Mouse (Mus musculus) E14TG2a.4 (cell line): ENCODE measurements at regions not wholly inside any gene's neighbourhood (a gene's known extent, or its start where the extent isn't known, plus 50 kb on each side); places are given as distances from the start of the nearest gene placed in this dataset.
"Not testable (repeated sequence)": the region's sequence is repeated elsewhere in the genome, so short reads cannot be mapped to it uniquely, and the experiment has no call there.

ENCODE experiments used
- H3K27me3 ChIP-seq: 2 replicates; pipeline ENCODE4 v1.6.1; 2014; ENCODE audit warnings: low read length, control low read depth; ENCODE audit not compliant: insufficient read depth
- H3K36me3 ChIP-seq: 2 replicates; pipeline ENCODE4 v1.6.1; 2014; ENCODE audit warnings: low read length, control low read depth; ENCODE audit not compliant: insufficient read depth
- H3K4me1 ChIP-seq: replicated peaks from 2 replicates; pipeline ENCODE4 v1.6.1; 2014; ENCODE audit warnings: low read depth, low read length, control low read depth
- H3K4me3 ChIP-seq: replicated peaks from 2 replicates; pipeline ENCODE4 v1.5.1; 2014; ENCODE audit warnings: mild to moderate bottlenecking, low read length
- H3K9me3 ChIP-seq: 2 replicates; pipeline ENCODE4 v1.6.1; 2014; ENCODE audit warnings: low read length, control low read depth
- CTCF ChIP-seq: conservative IDR thresholded peaks from 2 replicates; pipeline ENCODE4 v1.5.1; 2014; ENCODE audit warnings: low read length
- NANOG ChIP-seq: IDR thresholded peaks from 2 replicates; pipeline ENCODE4 v1.6.1; 2014; ENCODE audit warnings: borderline replicate concordance, low read length, mixed read lengths
- POU5F1 ChIP-seq: IDR thresholded peaks from 2 replicates; pipeline ENCODE4 v1.6.1; 2014; ENCODE audit warnings: low read length, borderline replicate concordance

DNA sequence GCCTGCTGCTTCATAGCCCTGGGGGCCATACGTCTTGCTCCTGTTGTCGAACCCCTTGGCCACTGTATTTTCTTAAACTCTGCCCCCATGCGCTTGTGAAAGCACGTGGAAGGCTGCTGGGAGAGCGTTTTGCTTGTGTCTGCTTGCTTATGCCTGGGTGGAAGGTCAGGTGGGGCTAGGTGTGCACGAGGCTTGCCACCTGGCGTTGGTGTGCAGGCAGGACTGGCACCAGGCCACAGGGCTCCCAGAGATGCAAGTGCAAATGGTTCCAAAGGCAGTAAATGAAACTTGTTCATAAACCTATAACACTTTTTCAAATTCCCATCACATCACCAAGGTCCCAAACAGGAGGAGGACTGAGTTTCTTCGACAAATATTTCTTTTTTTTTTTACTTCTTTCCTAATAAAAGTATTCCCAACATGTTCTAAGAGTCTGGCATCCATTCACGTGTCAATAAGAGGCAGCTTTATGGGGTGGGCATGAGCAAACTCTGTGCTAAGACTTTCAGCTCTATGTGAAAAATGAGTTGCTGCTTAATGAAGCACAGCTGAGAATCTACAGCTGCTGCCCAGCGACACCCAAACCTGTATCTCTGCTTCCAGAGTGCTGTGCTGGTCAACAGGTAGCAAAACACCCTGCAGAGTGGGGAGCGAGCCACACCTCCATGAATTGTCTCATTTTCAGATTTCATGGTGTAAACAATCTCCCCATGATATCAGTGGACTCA is 116.0 kb upstream of the Gmds start:
- H3K36me3 ChIP-seq = no peaks in the 10 kb centered on the region
- no peaks in the 10 kb centered on the region for H3K4me1 ChIP-seq
- no peaks in the 10 kb centered on the region for H3K9me3 ChIP-seq
- H3K4me3 ChIP-seq = no peak overlapping the region
- H3K27me3 ChIP-seq = no peaks in the 10 kb centered on the region
- TF ChIP-seq NANOG = no peak
- TF ChIP-seq POU5F1 = no peak

DNA sequence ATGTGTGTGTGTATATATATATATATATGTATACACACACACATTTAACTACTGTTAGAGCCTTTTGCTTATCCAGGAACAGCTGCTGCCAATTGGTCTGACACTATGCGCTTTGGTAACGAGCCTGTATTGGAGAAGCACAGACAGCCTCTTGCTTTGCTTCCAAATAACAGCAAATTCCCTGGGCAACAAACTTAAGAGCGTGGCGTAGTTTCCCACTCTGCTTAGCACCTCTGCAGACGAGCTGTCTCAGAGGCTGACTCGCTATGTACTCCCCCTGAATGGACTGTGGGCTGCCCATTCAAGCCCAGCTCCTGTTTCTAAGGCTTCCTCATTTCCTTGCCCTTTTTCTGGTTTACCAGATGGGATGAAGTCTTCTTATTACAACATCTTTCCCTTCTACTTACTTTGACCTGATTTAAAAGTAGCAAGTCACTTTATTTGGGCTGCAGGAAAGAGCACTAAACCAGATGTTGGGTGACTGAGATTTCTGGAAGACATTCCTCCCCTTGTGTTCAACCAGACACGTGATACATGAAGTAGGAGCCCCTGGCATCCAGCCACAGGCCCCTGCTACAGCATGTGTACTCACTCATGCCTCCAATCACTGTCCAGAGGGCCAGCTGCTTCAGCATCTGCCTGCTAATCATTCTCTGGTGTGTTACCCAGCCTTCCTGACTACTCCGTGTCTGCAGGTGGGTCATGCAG is 111.3 kb upstream of the Gmds start:
- no peak for TF ChIP-seq POU5F1
- TF ChIP-seq NANOG = no peak
- no peak for TF ChIP-seq CTCF
- Histone ChIP-seq H3K4me1 (no peaks in the 10 kb centered on the region), H3K36me3 (no peaks in the 10 kb centered on the region), H3K9me3 (no peaks in the 10 kb centered on the region), H3K4me3 (no peak overlapping the region), H3K27me3 (no peaks in the 10 kb centered on the region)

DNA sequence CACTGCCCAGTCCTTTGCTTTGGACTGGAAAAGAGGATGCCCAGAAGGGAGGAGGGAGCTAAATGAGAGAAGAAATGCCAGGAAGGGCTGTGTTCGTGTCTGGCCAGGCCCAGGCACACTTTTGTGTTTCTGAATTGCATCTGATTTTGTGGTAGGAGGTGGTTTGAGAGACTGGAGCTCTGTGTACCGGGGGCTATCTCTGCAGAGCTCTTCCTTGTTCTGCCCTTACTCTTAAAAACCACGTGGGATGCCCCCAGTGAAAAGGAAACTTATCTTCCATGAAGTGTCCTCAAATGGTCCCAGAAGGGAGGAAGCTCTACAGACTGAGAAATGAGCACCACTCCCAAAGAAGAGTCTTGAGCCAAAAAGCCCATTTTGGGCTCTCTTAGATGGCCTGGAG is 106.0 kb upstream of the Gmds start:
- TF ChIP-seq CTCF (no peak), POU5F1 (no peak), NANOG (no peak)
- no peaks in the 10 kb centered on the region for H3K4me1 ChIP-seq

DNA sequence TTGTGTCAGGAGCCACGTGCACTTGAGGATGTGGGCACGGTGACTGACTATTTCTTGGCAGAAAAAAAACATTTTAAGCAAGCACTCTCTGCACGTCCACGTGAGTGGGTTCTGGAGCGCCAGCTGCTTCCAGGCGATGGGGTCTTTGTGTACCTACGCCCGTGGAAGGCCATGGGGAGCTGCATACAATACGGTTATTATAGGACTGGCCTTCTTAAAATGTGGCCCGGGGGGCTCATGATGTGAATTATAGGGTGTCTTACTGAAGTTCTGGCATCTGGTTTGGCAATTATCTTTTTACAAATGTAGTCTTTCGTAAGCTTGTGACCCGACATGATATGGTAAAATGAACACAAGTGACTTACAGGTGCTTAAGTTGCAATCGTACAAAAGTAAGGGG is 103.5 kb upstream of the Gmds start:
- TF ChIP-seq CTCF (no peak), POU5F1 (no peak), NANOG (no peak)
- Histone ChIP-seq H3K36me3 (no peaks in the 10 kb centered on the region), H3K27me3 (no peaks in the 10 kb centered on the region), H3K9me3 (no peaks in the 10 kb centered on the region), H3K4me3 (no peak overlapping the region), H3K4me1 (no peaks in the 10 kb centered on the region)

More for the DNA sequence above, 106.0 kb upstream of the Gmds start:
- Histone ChIP-seq H3K27me3 (no peaks in the 10 kb centered on the region), H3K4me3 (no peak overlapping the region), H3K9me3 (no peaks in the 10 kb centered on the region), H3K36me3 (no peaks in the 10 kb centered on the region)

DNA sequence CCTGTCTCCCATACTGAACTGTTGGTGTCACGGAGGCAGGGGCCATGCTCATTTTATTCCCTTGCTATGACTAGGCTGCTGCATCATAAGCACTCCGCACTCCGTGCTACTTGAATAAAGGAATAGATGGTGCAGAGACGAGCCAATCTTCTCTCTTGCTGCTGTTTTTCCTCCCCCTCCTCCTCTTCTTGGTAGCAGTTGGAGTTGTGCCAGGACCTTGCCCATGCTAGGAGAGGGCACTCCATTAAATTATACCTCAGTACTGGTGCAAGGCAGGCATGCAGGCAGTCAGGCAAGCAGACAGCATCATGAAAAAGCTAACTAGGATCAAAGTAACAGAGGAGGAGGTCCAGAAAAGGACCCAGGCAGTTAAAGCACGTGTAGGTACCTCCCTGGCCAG is 96.6 kb upstream of the Gmds start:
- Histone ChIP-seq H3K27me3 (no peaks in the 10 kb centered on the region), H3K9me3 (no peaks in the 10 kb centered on the region), H3K36me3 (no peaks in the 10 kb centered on the region), H3K4me1 (no peaks in the 10 kb centered on the region), H3K4me3 (no peak overlapping the region)
- TF ChIP-seq NANOG (no peak), POU5F1 (no peak), CTCF (no peak)

DNA sequence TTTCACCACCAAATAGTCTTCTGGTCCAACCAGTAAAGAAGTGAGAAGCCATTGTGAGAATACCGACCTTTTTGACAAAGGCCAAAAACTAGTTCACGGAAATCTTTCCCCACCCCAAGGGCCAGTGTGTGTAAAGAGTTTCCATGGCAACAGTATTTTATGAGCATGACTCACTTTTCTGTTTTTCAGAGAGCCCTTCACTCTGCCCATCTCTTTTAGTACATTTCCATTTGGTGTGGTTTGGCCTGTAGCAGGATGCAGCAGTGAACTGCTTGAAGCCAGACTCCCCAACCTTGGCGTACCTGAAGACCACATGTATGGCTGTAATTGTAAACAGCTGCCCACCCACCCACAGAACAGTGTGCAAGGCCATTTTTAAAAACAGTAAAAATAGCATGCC is 89.9 kb upstream of the Gmds start:
- Histone ChIP-seq H3K9me3 (no peaks in the 10 kb centered on the region), H3K36me3 (no peaks in the 10 kb centered on the region), H3K27me3 (no peaks in the 10 kb centered on the region; the same call in 1 of the 2 replicates), H3K4me1 (no peaks in the 10 kb centered on the region), H3K4me3 (no peak overlapping the region)
- no peak for TF ChIP-seq NANOG
- TF ChIP-seq POU5F1 = no peak
- TF ChIP-seq CTCF = no peak

DNA sequence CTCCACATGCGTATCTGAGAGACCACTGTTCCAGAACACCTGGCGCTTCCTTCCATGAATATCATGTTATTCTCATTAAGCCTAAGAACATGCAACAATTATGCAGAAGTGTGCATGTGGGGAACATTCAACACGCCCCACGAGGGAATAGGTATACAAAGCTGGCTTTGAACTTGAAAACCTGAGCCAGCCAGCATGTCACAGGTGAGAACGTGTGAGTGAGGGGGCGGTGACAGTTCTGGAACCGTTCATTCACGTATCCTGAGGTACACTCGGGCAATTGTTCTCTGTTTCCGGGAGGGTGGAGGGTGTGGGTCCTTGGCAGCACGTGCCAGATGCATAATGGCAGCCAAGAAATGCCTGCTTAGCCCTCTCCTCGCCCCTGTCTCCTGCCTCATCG is 88.4 kb upstream of the Gmds start:
- Histone ChIP-seq H3K4me3 (no peak overlapping the region), H3K36me3 (no peaks in the 10 kb centered on the region), H3K27me3 (no peaks in the 10 kb centered on the region; the same call in 1 of the 2 replicates), H3K9me3 (no peaks in the 10 kb centered on the region), H3K4me1 (no peaks in the 10 kb centered on the region)
- TF ChIP-seq CTCF (no peak), POU5F1 (no peak)

DNA sequence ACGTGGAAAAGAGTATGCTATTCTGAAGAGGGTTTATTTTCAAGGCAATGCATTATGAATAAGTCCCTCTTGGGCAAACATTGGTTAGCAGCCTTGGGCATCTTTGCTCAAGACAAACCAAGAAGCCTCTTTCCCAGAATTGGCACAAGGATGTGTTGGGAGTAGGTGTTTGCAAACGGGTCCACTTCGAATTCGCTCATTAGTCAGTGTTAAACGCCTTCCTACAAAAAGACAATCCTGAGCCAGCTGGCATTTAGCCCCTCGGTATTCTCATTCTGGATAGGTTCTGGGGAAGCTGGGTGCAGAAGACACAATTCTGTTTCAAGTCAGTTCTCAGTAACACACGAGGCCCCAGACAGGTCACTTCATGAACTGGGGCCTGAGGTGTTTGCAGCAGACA is 87.7 kb upstream of the Gmds start:
- Histone ChIP-seq H3K4me3 (no peak overlapping the region), H3K4me1 (no peaks in the 10 kb centered on the region), H3K36me3 (no peaks in the 10 kb centered on the region), H3K27me3 (no peaks in the 10 kb centered on the region; the same call in 1 of the 2 replicates), H3K9me3 (no peaks in the 10 kb centered on the region)
- TF ChIP-seq NANOG (no peak), POU5F1 (no peak), CTCF (no peak)

DNA sequence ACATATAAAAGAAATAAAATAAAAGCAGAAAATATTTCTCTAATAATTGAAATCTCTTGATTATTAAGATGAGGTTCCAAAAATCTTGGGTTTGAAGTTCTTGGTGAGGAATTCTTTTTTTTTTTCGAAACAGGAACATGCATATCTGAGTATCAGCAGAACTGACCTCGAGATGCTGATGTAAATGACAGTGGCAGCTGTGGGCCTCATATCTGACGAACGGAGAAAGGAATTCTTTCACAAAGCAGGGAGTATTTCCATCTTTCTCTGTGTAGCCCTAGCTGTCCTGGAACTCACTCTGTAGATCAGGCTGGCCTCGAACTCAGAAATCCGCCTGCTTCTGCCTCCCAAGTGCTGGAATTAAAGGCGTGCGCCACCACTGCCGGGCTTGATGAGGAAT is 86.0 kb upstream of the Gmds start:
- H3K4me3 ChIP-seq, H3K27me3 ChIP-seq, H3K4me1 ChIP-seq, H3K9me3 ChIP-seq, H3K36me3 ChIP-seq: not testable (repeated sequence)
